Mouse (Mus musculus) lung, postnatal 0 days (tissue): ENCODE data around the gene Abhd2. TPM values are rescaled to one million over a fixed set of nuclear protein-coding genes. Genes with fewer than 3 reads are reported as not detected.

Experiments used
- ATAC-seq: fragments of 200-750 bp; cut with Nextera tagmentation; 2 replicates; pipeline ENCODE4 v1.8.0; 2017; ENCODE audit warnings: moderate library complexity
- DNase-seq: peaks from one replicate; pipeline ENCODE4 v3.0.0-alpha.2; 2016; ENCODE audit warnings: low spot score
- H3K27ac ChIP-seq: fragments of 300-500 bp; sonication (generic); 2 replicates; pipeline ENCODE4 v1.5.1; 2014; ENCODE audit warnings: antibody characterized with exemption, mild to moderate bottlenecking, low read length, mixed read lengths
- H3K27me3 ChIP-seq: fragments of 300-500 bp; sonication (generic); replicated peaks from 2 replicates; pipeline ENCODE4 v1.6.1; 2014; ENCODE audit warnings: low read length, mixed read lengths; ENCODE audit not compliant: insufficient read depth
- H3K36me3 ChIP-seq: fragments of 300-500 bp; sonication (generic); 2 replicates; pipeline ENCODE4 v1.6.1; 2014; ENCODE audit warnings: low read length, mixed read lengths; ENCODE audit not compliant: insufficient read depth
- H3K4me1 ChIP-seq: fragments of 300-500 bp; sonication (generic); 2 replicates; pipeline ENCODE4 v1.6.1; 2014; ENCODE audit warnings: antibody characterized with exemption, low read depth, low read length, mixed read lengths; ENCODE audit not compliant: insufficient read depth
- H3K4me2 ChIP-seq: fragments of 300-500 bp; sonication (generic); replicated peaks from 2 replicates; pipeline ENCODE4 v1.6.1; 2014; ENCODE audit warnings: low read depth, mild to moderate bottlenecking, low read length, moderate library complexity, mixed read lengths
- H3K4me3 ChIP-seq: fragments of 300-500 bp; sonication (generic); 2 replicates; pipeline ENCODE4 v1.5.1; 2014; ENCODE audit warnings: low read depth, low read length
- H3K9ac ChIP-seq: fragments of 300-500 bp; sonication (generic); replicated peaks from 2 replicates; pipeline ENCODE4 v1.6.1; 2014; ENCODE audit warnings: low read depth, mild to moderate bottlenecking
- H3K9me3 ChIP-seq: fragments of 300-500 bp; sonication (generic); 2 replicates; pipeline ENCODE4 v1.6.1; 2016; ENCODE audit warnings: low read length, mixed read lengths
- CTCF ChIP-seq: IDR thresholded peaks from 2 replicates; pipeline ENCODE4 v1.5.1; 2016; ENCODE audit warnings: antibody characterized with exemption, mild to moderate bottlenecking
- EP300 ChIP-seq: IDR thresholded peaks from 2 replicates; pipeline ENCODE4 v1.6.1; 2016; ENCODE audit warnings: antibody characterized with exemption, mild to moderate bottlenecking, control low read depth
- WGBS: fragments of 180-500 bp; shearing (Covaris S2); extraction: QIAGEN DNeasy Blood & Tissue Kit; methylation state at CpG from one replicate; pipeline ENCODE4 v1.1.7; 2014; 5-methylcytosine and 5-hydroxymethylcytosine counted together
- polyA plus RNA-seq: library from polyadenylated mRNA; unstranded; fragments of >200 nt; fragmentation: Nextera tagmentation; extraction: Ambion mirVana; gene quantifications from 2 replicates; pipeline ENCODE4 v1.2.1, GENCODE M21; 2015

Abhd2 gene
- polyA plus RNA-seq, 1 experiment from 2014 or later = 25.2 TPM

GRCm38 (mm10) chr7:79345902-79346301, 72.9 kb downstream of the Abhd2 start:
- Histone ChIP-seq H3K27me3 (no peaks in the 10 kb centered on the region), H3K9ac (no peak overlapping the region), H3K9me3 (no peaks in the 10 kb centered on the region), H3K4me3 (no peak overlapping the region), H3K27ac (no peak overlapping the region), H3K36me3 (peaks cover 10% of the 10 kb centered on the region; the same call in 1 of the 2 replicates), H3K4me2 (no peak overlapping the region), H3K4me1 (no peaks in the 10 kb centered on the region)
- peak; percentile 79 for TF ChIP-seq CTCF
- TF ChIP-seq EP300 = no peak
- ATAC-seq (peak; percentile 31; the same call in 1 of the 2 replicates), DNase-seq (peak; percentile 62)
- WGBS = 55% methylated on average over 4 of the region's 4 CpGs

- no peaks in the 10 kb centered on the region for H3K9me3 ChIP-seq
- no peak overlapping the region for H3K4me3 ChIP-seq
- ATAC-seq = no peak
- WGBS = 72% methylated on average over 8 of the region's 8 CpGs
- H3K36me3 ChIP-seq = peaks cover 16% of the 10 kb centered on the region; the same call in 1 of the 2 replicates
- no peak for TF ChIP-seq CTCF
- no peak for TF ChIP-seq EP300
- DNase-seq = no peak
- H3K27me3 ChIP-seq = no peaks in the 10 kb centered on the region
- H3K4me1 ChIP-seq = no peaks in the 10 kb centered on the region
- no peak overlapping the region for H3K4me2 ChIP-seq
- no peak overlapping the region for H3K9ac ChIP-seq
- no peak overlapping the region for H3K27ac ChIP-seq
These were observed 73.6 kb downstream of the Abhd2 start for GRCm38 (mm10) chr7:79346555-79347075.

- Histone ChIP-seq H3K36me3 (peaks cover 17% of the 10 kb centered on the region; the same call in 1 of the 2 replicates), H3K4me2 (no peak overlapping the region), H3K4me3 (no peak overlapping the region), H3K27ac (no peak overlapping the region), H3K9me3 (no peaks in the 10 kb centered on the region), H3K4me1 (no peaks in the 10 kb centered on the region), H3K9ac (no peak overlapping the region), H3K27me3 (no peaks in the 10 kb centered on the region)
- WGBS = 81% methylated on average over 13 of the region's 13 CpGs
- DNase-seq (no peak), ATAC-seq (no peak)
- TF ChIP-seq CTCF (peak; percentile 34), EP300 (no peak)
These were observed 74.3 kb downstream of the Abhd2 start for GRCm38 (mm10) chr7:79347108-79347813.

GRCm38 (mm10) chr7:79348816-79349215, 75.8 kb downstream of the Abhd2 start:
- TF ChIP-seq CTCF (no peak), EP300 (no peak)
- no peak overlapping the region for H3K4me3 ChIP-seq
- no peaks in the 10 kb centered on the region for H3K9me3 ChIP-seq
- H3K36me3 ChIP-seq = peaks cover 23% of the 10 kb centered on the region
- no peak overlapping the region for H3K4me2 ChIP-seq
- 83% methylated on average over 8 of the region's 8 CpGs for WGBS
- no peak overlapping the region for H3K27ac ChIP-seq
- H3K9ac ChIP-seq = no peak overlapping the region
- H3K27me3 ChIP-seq = no peaks in the 10 kb centered on the region
- no peak for DNase-seq
- H3K4me1 ChIP-seq = no peaks in the 10 kb centered on the region
- ATAC-seq = no peak

- ATAC-seq = peak; percentile 67
- no peak for TF ChIP-seq EP300
- peak; percentile 95 for TF ChIP-seq CTCF
These were observed 76.9 kb downstream of the Abhd2 start for GRCm38 (mm10) chr7:79349738-79350386.

GRCm38 (mm10) chr7:79358350-79359182, 85.6 kb downstream of the Abhd2 start:
- H3K27ac ChIP-seq = no peak overlapping the region
- DNase-seq = peak; percentile 54

More at GRCm38 (mm10) chr7:79349738-79350386, 76.9 kb downstream of the Abhd2 start:
- Histone ChIP-seq H3K4me2 (no peak overlapping the region), H3K4me3 (no peak overlapping the region), H3K9ac (no peak overlapping the region), H3K36me3 (peaks cover 31% of the 10 kb centered on the region), H3K27me3 (no peaks in the 10 kb centered on the region), H3K4me1 (no peaks in the 10 kb centered on the region), H3K27ac (no peak overlapping the region), H3K9me3 (no peaks in the 10 kb centered on the region)
- DNase-seq = peak; percentile 87
- WGBS = 38% methylated on average over 12 of the region's 12 CpGs

More at GRCm38 (mm10) chr7:79358350-79359182, 85.6 kb downstream of the Abhd2 start:
- peak; percentile 69 for TF ChIP-seq EP300
- TF ChIP-seq CTCF = peak; percentile 20
- Histone ChIP-seq H3K9ac (no peak overlapping the region), H3K4me1 (no peaks in the 10 kb centered on the region; the same call in 1 of the 2 replicates), H3K9me3 (no peaks in the 10 kb centered on the region), H3K4me2 (no peak overlapping the region), H3K27me3 (no peaks in the 10 kb centered on the region), H3K36me3 (peaks cover 37% of the 10 kb centered on the region), H3K4me3 (no peak overlapping the region)
- ATAC-seq = peak; percentile 39
- 34% methylated on average over 15 of the region's 15 CpGs for WGBS
